Mouse (Mus musculus) stomach, adult 2 months (tissue): ENCODE data around the gene Tmprss13. TPM values are rescaled to one million over a fixed set of nuclear protein-coding genes. Genes with fewer than 3 reads are reported as not detected.

Experiments used
- polyA plus RNA-seq: library from polyadenylated mRNA; depleted of rRNA; stranded (reverse); fragments of >200 nt; gene quantifications from 2 replicates; pipeline ENCODE4 v1.2.3, GENCODE M21; 2012; rRNA removed

Tmprss13 gene
- 9.6 and 16.8 TPM in 2 replicates for polyA plus RNA-seq

GRCm38 (mm10) chr9:45318855-45319254 lies at the start of gene Tmprss13:
Tmprss13 (plus strand) TSS chr9:45319100.

GRCm38 (mm10) chr9:45370117-45370561 lies 51.2 kb downstream of the Tmprss13 start, which contains the start of gene Fxyd6:
Fxyd6 (plus strand) TSS chr9:45370185.

Other genes starting within 250 kb of the Tmprss13 start
- 0.12 TPM in 1 of 2 replicates, not detected in the other for gene Jaml, start 239.9 kb upstream of the Tmprss13 start, polyA plus RNA-seq
- gene Scn2b, start 201.3 kb upstream of the Tmprss13 start, polyA plus RNA-seq, result 0.19 TPM in 2 replicates
- 0.74 and 0.95 TPM in 2 replicates for gene Scn4b, start 180.7 kb upstream of the Tmprss13 start, polyA plus RNA-seq
- gene BC049352, start 137.1 kb upstream of the Tmprss13 start, polyA plus RNA-seq, result 0.08 TPM in 1 of 2 replicates, not detected in the other
- gene Tmprss4, start 115.0 kb upstream of the Tmprss13 start, polyA plus RNA-seq, result 18.1 and 18.7 TPM in 2 replicates
- gene Il10ra, start 50.0 kb upstream of the Tmprss13 start, polyA plus RNA-seq, result 1.2 and 1.8 TPM in 2 replicates
- 43.4 and 66.9 TPM in 2 replicates for gene Fxyd6, start 51.1 kb downstream of the Tmprss13 start, polyA plus RNA-seq
- gene Fxyd2, start 80.6 kb downstream of the Tmprss13 start, polyA plus RNA-seq, result 3.4 and 3.7 TPM in 2 replicates
- 0.08 and 0.15 TPM in 2 replicates for gene Dscaml1, start 107.5 kb downstream of the Tmprss13 start, polyA plus RNA-seq